Mouse (Mus musculus): Measurements from ENCODE around the gene Tsen54. TPM values are rescaled to one million over a fixed set of nuclear protein-coding genes. Genes with fewer than 3 reads are reported as not detected.

Gene Tsen54
- polyA plus RNA-seq, 1 experiment: 36.4 TPM

- Histone ChIP-seq H3K4me3 (ENCODE audit: insufficient read depth, low read depth, low read length) (peak within 1 kb of the TSS; percentile 40; the same call in 1 of the 2 replicates), H3K36me3 (ENCODE audit: control insufficient read depth, insufficient read depth, low read length) (peaks cover 2% of the 10 kb centered on the region; the same call in 1 of the 2 replicates), H3K27me3 (replicated peaks; ENCODE audit: control insufficient read depth, insufficient read depth, low read length) (no peaks in the 10 kb centered on the region), H3K4me1 (ENCODE audit: control insufficient read depth, insufficient read depth, low read length) (no peaks in the 10 kb centered on the region), H3K27ac (ENCODE audit: insufficient read depth, low read depth, low read length) (no peak within 1 kb of the TSS)
- 26% methylated on average over 27 of the region's 27 CpGs for WGBS
- TF ChIP-seq CTCF (conservative IDR thresholded peaks at IDR 0.05; ENCODE audit: insufficient read depth, insufficient read length, low read depth, low read length): no peak
- no peak for TF ChIP-seq POLR2A (IDR thresholded peaks at IDR 0.05; ENCODE audit: low read depth, low read length)
- DNase-seq: no peak
These were observed 43.8 kb downstream of the Tsen54 start, which contains the start of gene Myo15b for GRCm38 (mm10) chr11:115858354-115858753. Myo15b (plus strand) TSS chr11:115858406.

- Histone ChIP-seq H3K4me1 (ENCODE audit: control insufficient read depth, insufficient read depth, low read length) (no peaks in the 10 kb centered on the region), H3K27ac (ENCODE audit: insufficient read depth, low read depth, low read length) (no peak overlapping the region), H3K4me3 (ENCODE audit: insufficient read depth, low read depth, low read length) (peak overlapping the region; percentile 40; the same call in 1 of the 2 replicates), H3K27me3 (replicated peaks; ENCODE audit: control insufficient read depth, insufficient read depth, low read length) (no peaks in the 10 kb centered on the region), H3K36me3 (ENCODE audit: control insufficient read depth, insufficient read depth, low read length) (peaks cover 2% of the 10 kb centered on the region; the same call in 1 of the 2 replicates)
- TF ChIP-seq CTCF (conservative IDR thresholded peaks at IDR 0.05; ENCODE audit: insufficient read depth, insufficient read length, low read depth, low read length) (peak; percentile 79), POLR2A (IDR thresholded peaks at IDR 0.05; ENCODE audit: low read depth, low read length) (no peak)
- WGBS: 3% methylated on average over 75 of the region's 75 CpGs
- DNase-seq: peak; percentile 90
These were observed 44.8 kb downstream of the Tsen54 start for GRCm38 (mm10) chr11:115859143-115859945.

- TF ChIP-seq CTCF (conservative IDR thresholded peaks at IDR 0.05; ENCODE audit: insufficient read depth, insufficient read length, low read depth, low read length) (no peak), POLR2A (IDR thresholded peaks at IDR 0.05; ENCODE audit: low read depth, low read length) (no peak)
- Histone ChIP-seq H3K36me3 (ENCODE audit: control insufficient read depth, insufficient read depth, low read length) (no peaks in the 10 kb centered on the region), H3K4me3 (ENCODE audit: insufficient read depth, low read depth, low read length) (no peak overlapping the region), H3K27ac (ENCODE audit: insufficient read depth, low read depth, low read length) (no peak overlapping the region), H3K4me1 (ENCODE audit: control insufficient read depth, insufficient read depth, low read length) (no peaks in the 10 kb centered on the region), H3K27me3 (replicated peaks; ENCODE audit: control insufficient read depth, insufficient read depth, low read length) (no peaks in the 10 kb centered on the region)
- 73% methylated on average over 8 of the region's 8 CpGs for WGBS
- peak; percentile 44 for DNase-seq
These were observed 49.4 kb downstream of the Tsen54 start for GRCm38 (mm10) chr11:115863895-115864294.

GRCm38 (mm10) chr11:115869393-115869792, 54.9 kb downstream of the Tsen54 start:
- 76% methylated on average over 8 of the region's 8 CpGs for WGBS
- Histone ChIP-seq H3K36me3 (ENCODE audit: control insufficient read depth, insufficient read depth, low read length) (no peaks in the 10 kb centered on the region), H3K4me3 (ENCODE audit: insufficient read depth, low read depth, low read length) (no peak overlapping the region), H3K27me3 (replicated peaks; ENCODE audit: control insufficient read depth, insufficient read depth, low read length) (no peaks in the 10 kb centered on the region), H3K27ac (ENCODE audit: insufficient read depth, low read depth, low read length) (no peak overlapping the region), H3K4me1 (ENCODE audit: control insufficient read depth, insufficient read depth, low read length) (no peaks in the 10 kb centered on the region)
- no peak for DNase-seq
- TF ChIP-seq POLR2A (IDR thresholded peaks at IDR 0.05; ENCODE audit: low read depth, low read length): no peak
- no peak for TF ChIP-seq CTCF (conservative IDR thresholded peaks at IDR 0.05; ENCODE audit: insufficient read depth, insufficient read length, low read depth, low read length)

GRCm38 (mm10) chr11:115872437-115872836, 57.9 kb downstream of the Tsen54 start:
- no peaks in the 10 kb centered on the region for H3K27me3 ChIP-seq (replicated peaks; ENCODE audit: control insufficient read depth, insufficient read depth, low read length)
- H3K4me3 ChIP-seq (ENCODE audit: insufficient read depth, low read depth, low read length): no peak overlapping the region
- H3K4me1 ChIP-seq (ENCODE audit: control insufficient read depth, insufficient read depth, low read length): peaks cover 3% of the 10 kb centered on the region; the same call in 1 of the 2 replicates
- no peaks in the 10 kb centered on the region for H3K36me3 ChIP-seq (ENCODE audit: control insufficient read depth, insufficient read depth, low read length)
- WGBS: 66% methylated on average over 4 of the region's 4 CpGs
- TF ChIP-seq POLR2A (IDR thresholded peaks at IDR 0.05; ENCODE audit: low read depth, low read length) (no peak), CTCF (conservative IDR thresholded peaks at IDR 0.05; ENCODE audit: insufficient read depth, insufficient read length, low read depth, low read length) (no peak)
- H3K27ac ChIP-seq (ENCODE audit: insufficient read depth, low read depth, low read length): no peak overlapping the region
- no peak for DNase-seq

Other genes with a start within 250 kb of the Tsen54 start
- gene Mrps7, start 210.8 kb upstream of the Tsen54 start, polyA plus RNA-seq (2012; rRNA removed): 51.7 and 53.1 TPM in 2 replicates
- gene Gga3, start 210.7 kb upstream of the Tsen54 start, polyA plus RNA-seq (2012; rRNA removed): 16.9 and 17.7 TPM in 2 replicates
- 138 and 144 TPM in 2 replicates for gene Mif4gd, start 201.8 kb upstream of the Tsen54 start, polyA plus RNA-seq (2012; rRNA removed)
- 144 and 172 TPM in 2 replicates for gene Slc25a19, start 186.4 kb upstream of the Tsen54 start, polyA plus RNA-seq (2012; rRNA removed)
- gene Grb2, start 106.1 kb upstream of the Tsen54 start, polyA plus RNA-seq (2012; rRNA removed): 34.1 and 42.6 TPM in 2 replicates
- gene Tmem94, start 49.3 kb upstream of the Tsen54 start, polyA plus RNA-seq (2012; rRNA removed): 77.1 and 97.8 TPM in 2 replicates
- gene Caskin2, start 1.1 kb upstream of the Tsen54 start, polyA plus RNA-seq (2012; rRNA removed): 36.9 and 46.7 TPM in 2 replicates
- 153 and 166 TPM in 2 replicates for gene Llgl2, start 9.3 kb downstream of the Tsen54 start, polyA plus RNA-seq (2012; rRNA removed)
- 104 and 132 TPM in 2 replicates for gene Myo15b, start 43.7 kb downstream of the Tsen54 start, polyA plus RNA-seq (2012; rRNA removed)
- 26.1 and 26.7 TPM in 2 replicates for gene Smim5, start 85.2 kb downstream of the Tsen54 start, polyA plus RNA-seq (2012; rRNA removed)
- 5.0 and 5.7 TPM in 2 replicates for gene Smim6, start 97.3 kb downstream of the Tsen54 start, polyA plus RNA-seq (2012; rRNA removed)
- gene Sap30bp, start 118.6 kb downstream of the Tsen54 start, polyA plus RNA-seq (2012; rRNA removed): 20.5 and 24.1 TPM in 2 replicates
- gene Recql5, start 118.8 kb downstream of the Tsen54 start, polyA plus RNA-seq (2012; rRNA removed): 16.9 and 18.8 TPM in 2 replicates
- 5.1 and 5.3 TPM in 2 replicates for gene Itgb4, start 160.0 kb downstream of the Tsen54 start, polyA plus RNA-seq (2012; rRNA removed)
- gene Galk1, start 198.0 kb downstream of the Tsen54 start, polyA plus RNA-seq (2012; rRNA removed): 83.2 and 87.9 TPM in 2 replicates
- 135 and 150 TPM in 2 replicates for gene H3f3b, start 213.2 kb downstream of the Tsen54 start, polyA plus RNA-seq (2012; rRNA removed)
- gene Unk, start 215.6 kb downstream of the Tsen54 start, polyA plus RNA-seq (2012; rRNA removed): 22.1 and 28.1 TPM in 2 replicates